Mouse (Mus musculus): ENCODE measurements around the gene Fbxo11.
A peak's percentile ranks its signal among the peaks of the same experiment; 100 is the strongest.
"Not testable (repeated sequence)": the region's sequence is repeated elsewhere in the genome, so short reads cannot be mapped to it uniquely, and the experiment has no call there.

Gene Fbxo11

GRCm38 (mm10) chr17:88067202-88067901 is 2.3 kb upstream of the Fbxo11 start:
- peak; percentile 65 for DNase-seq (ENCODE audit: low read depth, low spot score)

GRCm38 (mm10) chr17:88066799-88067198 is 1.7 kb upstream of the Fbxo11 start:
- DNase-seq (ENCODE audit: low read depth, low spot score) = peak; percentile 44

- DNase-seq (ENCODE audit: low read depth, low spot score) = peak; percentile 99
Observed at GRCm38 (mm10) chr17:88065801-88066646, 933 bp upstream of the Fbxo11 start.

DNA sequence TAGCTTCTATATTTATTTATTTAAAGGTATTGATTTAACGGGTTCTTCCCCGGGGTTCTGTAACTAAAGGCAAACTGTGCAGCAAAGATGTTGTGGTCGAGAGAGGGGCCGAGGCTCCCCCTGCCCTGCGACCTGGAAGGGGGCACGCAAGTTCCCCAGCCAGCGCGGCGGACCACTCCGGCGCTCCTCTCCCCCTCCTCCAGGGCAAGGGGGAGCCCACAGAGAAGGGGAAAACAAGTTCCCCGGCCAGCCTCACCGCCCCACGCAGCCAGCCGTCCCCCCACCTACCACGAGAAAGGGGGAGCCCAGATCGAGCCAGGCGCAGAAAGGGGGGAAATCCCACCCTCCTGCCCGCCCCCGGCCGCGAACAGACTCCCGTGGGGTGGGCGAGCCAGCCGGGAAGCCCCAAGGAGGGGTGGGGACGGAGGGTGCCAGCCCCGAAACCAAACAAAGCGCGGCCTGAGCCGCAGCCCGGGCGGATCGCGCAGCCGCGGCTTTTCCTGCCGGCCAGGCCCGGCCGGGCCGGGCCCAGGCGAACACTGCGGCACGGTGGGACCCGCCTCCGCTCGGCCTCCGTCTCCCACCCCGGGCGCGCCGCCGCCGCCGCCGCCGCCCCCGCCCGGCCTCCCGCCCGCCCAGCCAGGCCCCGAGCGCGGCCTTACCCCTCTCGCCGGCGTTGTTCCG is 602 bp downstream of the Fbxo11 start:
- DNase-seq (ENCODE audit: low read depth, low spot score) = peak; percentile 34

DNA sequence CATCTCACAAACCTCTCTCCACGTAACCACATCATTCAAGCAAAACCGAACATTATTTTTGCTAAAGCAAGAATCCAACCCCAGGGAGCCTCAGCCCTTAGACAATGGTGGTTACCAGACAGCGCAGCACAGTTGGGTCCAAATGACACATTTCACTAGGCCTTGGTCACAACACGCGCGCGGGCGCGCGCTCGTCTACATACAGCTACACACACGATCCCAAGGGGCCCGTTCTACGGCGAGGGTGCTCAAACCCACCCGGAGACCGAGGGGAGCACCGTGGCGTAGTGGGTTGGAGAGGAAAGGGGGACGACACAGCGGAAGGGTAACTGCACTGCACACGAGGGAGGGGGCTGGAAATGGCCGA is 1.1 kb downstream of the Fbxo11 start:
- DNase-seq (ENCODE audit: low read depth, low spot score) = peak; percentile 68

- DNase-seq (ENCODE audit: low read depth, low spot score) = peak; percentile 35
Observed at GRCm38 (mm10) chr17:88062860-88063580, 2.1 kb downstream of the Fbxo11 start.

GRCm38 (mm10) chr17:88061942-88062341 is 3.1 kb downstream of the Fbxo11 start:
- peak; percentile 11 for DNase-seq (ENCODE audit: low read depth, low spot score)

GRCm38 (mm10) chr17:88058280-88058679 is 6.8 kb downstream of the Fbxo11 start:
- no peak for DNase-seq (ENCODE audit: low read depth, low spot score)

DNA sequence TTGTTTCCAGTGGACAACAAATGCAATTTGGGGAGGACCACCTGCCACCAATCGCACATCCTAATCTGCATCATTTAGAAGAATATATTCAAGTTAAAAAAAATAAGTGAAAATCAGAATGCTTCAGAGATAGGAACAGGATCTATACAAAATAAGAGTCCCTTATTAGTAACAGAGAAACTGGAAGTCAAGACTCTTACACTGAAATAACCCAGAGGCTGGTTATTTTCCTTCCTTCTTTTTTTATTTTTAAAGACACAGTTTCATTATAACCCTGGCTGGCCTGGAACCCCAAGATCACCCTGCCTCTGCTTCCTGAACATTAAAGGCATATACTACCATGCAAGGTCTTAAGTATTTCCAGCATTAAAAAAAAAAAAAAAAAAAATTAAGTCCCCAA is 7.2 kb downstream of the Fbxo11 start:
- peak; percentile 26 for DNase-seq (ENCODE audit: low read depth, low spot score)

DNA sequence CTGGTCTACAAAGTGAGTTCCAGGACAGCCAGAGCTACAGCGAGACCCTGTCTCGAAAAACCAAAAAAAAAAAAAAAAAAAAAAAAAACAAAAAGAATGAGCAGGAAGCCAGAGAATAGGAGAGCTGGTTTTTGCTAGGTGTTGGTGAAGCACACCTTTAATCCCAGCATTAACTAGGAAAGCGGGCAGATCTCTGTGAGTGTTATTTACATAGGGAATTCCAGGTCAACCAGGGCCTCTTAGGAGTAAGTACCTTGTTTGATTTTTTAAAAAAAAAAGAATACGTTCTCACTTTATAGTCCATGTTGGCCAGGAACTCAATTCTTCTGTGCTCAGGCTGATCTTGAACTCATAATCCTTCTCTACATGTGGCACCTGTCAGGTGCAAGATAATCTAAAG is 13.4 kb downstream of the Fbxo11 start:
- DNase-seq (ENCODE audit: low read depth, low spot score) = no peak

DNA sequence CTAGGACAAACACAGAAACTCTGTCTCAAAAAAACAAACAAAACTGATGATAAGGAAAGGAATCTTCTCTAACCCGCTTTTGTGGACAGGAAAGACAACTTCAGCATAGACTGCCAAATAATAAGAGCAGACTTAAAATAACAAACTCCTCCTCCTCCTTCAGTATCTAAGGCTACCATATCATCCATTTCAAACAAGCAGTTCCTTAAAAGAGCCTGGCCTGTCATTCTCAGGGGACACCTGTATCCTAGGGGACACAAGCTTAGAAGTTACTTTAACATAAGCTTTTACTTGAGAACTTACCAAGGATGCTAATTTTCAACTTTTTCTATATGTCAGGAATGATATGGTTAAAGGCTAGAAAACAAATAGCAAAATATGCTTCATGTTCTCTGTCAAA is 14.2 kb downstream of the Fbxo11 start:
- DNase-seq (ENCODE audit: low read depth, low spot score) = no peak

- DNase-seq (ENCODE audit: low read depth, low spot score) = no peak
Observed at GRCm38 (mm10) chr17:88050318-88050717, 14.8 kb downstream of the Fbxo11 start.

DNA sequence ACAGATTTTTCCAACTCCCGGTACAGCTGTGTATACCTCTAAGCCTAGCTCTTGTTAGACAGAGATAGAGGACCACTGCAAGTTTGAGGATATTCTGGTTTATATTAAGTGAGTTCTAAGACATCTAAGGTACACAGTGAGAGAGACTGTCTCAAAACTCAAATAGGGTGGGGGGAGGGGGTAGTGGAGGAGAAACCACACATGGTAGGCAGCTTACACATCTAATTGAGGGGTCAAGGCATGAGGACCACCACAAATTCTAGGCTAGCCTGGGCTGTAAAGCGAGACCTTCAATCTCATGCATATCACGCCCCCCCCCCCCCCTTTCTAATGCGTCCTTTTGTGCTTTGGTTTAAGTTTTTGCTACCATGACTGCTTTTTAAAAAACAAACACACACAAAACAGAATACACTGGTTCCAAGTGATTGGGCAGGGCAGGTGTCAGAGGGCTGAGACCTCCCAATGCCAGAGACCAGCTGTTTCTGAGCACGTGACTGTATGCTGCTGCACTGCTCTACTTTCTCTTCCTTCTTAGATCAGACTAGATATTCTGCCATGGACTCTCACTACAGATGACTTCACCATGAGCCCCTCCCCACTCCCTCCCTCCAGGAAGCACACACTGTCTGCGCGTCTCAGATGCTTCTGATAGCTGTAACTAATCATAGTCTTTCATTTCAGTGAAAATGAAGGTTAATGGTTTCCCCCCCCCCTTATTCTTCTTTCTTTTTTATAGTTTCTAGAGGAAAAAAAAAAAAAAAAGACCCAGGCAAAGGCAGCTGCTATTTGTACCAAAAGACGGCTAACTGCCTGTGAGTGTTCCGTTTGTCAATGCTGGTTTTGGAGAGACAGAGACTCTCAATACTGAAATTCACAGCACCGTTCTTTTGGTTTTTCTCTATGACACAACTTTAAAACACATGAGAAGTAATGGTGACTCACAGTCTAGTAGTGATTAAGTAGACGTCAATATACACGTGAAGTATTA is 22.7 kb downstream of the Fbxo11 start:
- DNase-seq (ENCODE audit: low read depth, low spot score) = no peak

- DNase-seq (ENCODE audit: low read depth, low spot score) = no peak
Observed at GRCm38 (mm10) chr17:88040810-88041209, 24.3 kb downstream of the Fbxo11 start.

- DNase-seq (ENCODE audit: low read depth, low spot score) = no peak
Observed at GRCm38 (mm10) chr17:88034418-88034817, 30.7 kb downstream of the Fbxo11 start.

DNA sequence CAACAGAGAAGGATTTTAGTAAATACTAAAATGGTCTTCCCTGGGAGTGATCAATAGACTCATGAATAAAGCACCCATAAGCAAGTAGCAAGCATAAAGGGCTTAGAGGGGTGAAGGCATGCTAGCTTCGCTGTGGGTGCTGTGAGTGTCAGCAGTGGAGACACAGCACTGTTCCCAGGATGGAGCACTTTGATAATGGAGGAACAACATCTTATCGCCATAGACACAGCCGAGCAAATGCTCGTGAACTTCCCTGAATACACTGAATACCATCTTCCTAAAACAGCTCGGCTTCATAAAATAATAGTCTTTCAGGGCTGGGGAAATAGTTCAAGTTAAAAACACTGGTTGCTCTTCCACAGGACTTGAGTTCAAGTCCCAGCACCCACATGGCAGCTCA is 33.3 kb downstream of the Fbxo11 start:
- DNase-seq (ENCODE audit: low read depth, low spot score) = no peak

GRCm38 (mm10) chr17:88029194-88029970 is 35.7 kb downstream of the Fbxo11 start:
- no peak for DNase-seq (ENCODE audit: low read depth, low spot score)

GRCm38 (mm10) chr17:88025227-88025626 is 39.9 kb downstream of the Fbxo11 start:
- DNase-seq (ENCODE audit: low read depth, low spot score) = peak; percentile 84

- DNase-seq (ENCODE audit: low read depth, low spot score) = no peak
Observed at GRCm38 (mm10) chr17:88023924-88024323, 41.2 kb downstream of the Fbxo11 start.

GRCm38 (mm10) chr17:88016027-88016426 is 49.1 kb downstream of the Fbxo11 start:
- not testable (repeated sequence) for DNase-seq (ENCODE audit: low read depth, low spot score)
